Mouse (Mus musculus) lung, postnatal 0 days (tissue): ENCODE data around the gene Bckdhb.

Source experiments
- CTCF ChIP-seq: IDR thresholded peaks from 2 replicates; pipeline ENCODE4 v1.5.1; 2016; ENCODE audit warnings: antibody characterized with exemption, mild to moderate bottlenecking
- EP300 ChIP-seq: IDR thresholded peaks from 2 replicates; pipeline ENCODE4 v1.6.1; 2016; ENCODE audit warnings: antibody characterized with exemption, mild to moderate bottlenecking, control low read depth

- no peak for TF ChIP-seq EP300
- TF ChIP-seq CTCF, result no peak
Measured at GRCm38 (mm10) chr9:84070247-84070646, 145.3 kb downstream of the Bckdhb start.
